Mouse (Mus musculus): Measurements from ENCODE around the gene Foxb2. TPM values are rescaled to one million over a fixed set of nuclear protein-coding genes. Genes with fewer than 3 reads are reported as not detected.
"Not testable (repeated sequence)": the region's sequence is repeated elsewhere in the genome, so short reads cannot be mapped to it uniquely, and the experiment has no call there.

The Foxb2 gene
- total RNA-seq (2017), result not detected in 2 replicates

GRCm38 (mm10) chr19:16873221-16873861 is at the start of gene Foxb2:
TSS of gene Foxb2 (minus strand) at chr19:16873805.
- no peak for ATAC-seq (replicated peaks; ENCODE audit: low read depth, poor library complexity, severe bottlenecking)

DNA sequence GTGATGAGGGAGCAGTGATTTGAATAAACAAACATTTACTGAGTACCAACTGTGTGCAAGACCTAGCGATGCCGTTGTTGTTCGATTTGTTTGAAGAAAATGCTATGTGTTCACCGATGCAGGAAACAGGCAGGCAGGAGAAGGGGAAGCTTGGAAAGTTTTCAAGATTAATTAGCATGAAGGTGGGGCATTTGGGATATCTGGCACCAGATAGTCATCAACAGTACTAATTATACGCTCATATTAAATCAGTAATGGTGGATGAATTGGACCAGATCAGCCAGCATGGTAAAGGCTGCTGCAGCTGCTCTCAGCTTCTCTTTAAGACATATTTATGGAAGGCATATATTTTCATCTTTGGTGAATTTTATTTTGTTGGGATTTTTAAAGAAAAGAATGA is 37.9 kb upstream of the Foxb2 start:
- no peak for ATAC-seq (replicated peaks; ENCODE audit: low read depth, poor library complexity, severe bottlenecking)

DNA sequence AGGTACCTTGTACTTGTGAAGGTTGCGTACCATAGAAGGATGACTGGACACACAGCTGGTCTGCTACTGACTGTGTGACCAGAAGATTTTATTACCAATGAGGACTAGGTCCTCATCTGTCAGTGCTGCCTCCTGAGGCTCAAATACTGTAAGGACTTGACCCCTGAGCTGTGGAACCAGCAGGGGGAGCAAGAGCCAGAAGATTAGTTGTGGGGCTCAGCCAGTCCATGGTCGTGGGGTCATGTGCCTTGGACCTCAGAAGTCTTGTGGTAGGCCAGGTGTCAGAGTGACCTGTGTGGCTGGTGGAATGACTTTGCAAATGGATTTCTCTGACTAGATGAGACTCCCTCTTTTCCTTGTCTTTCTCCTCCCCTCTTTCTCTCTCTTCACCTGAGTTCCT is 29.5 kb upstream of the Foxb2 start:
- ATAC-seq (replicated peaks; ENCODE audit: low read depth, poor library complexity, severe bottlenecking), result peak; percentile 88

GRCm38 (mm10) chr19:16899716-16900115 is 26.1 kb upstream of the Foxb2 start:
- ATAC-seq (replicated peaks; ENCODE audit: low read depth, poor library complexity, severe bottlenecking), result 0 out of 2 replicates have a peak, but pooled peaks have one; percentile 45

- no peak for ATAC-seq (replicated peaks; ENCODE audit: low read depth, poor library complexity, severe bottlenecking)
These were observed 25.0 kb upstream of the Foxb2 start for GRCm38 (mm10) chr19:16898576-16898975.

- no peak for ATAC-seq (replicated peaks; ENCODE audit: low read depth, poor library complexity, severe bottlenecking)
These were observed 2.8 kb upstream of the Foxb2 start for GRCm38 (mm10) chr19:16876458-16876770.

DNA sequence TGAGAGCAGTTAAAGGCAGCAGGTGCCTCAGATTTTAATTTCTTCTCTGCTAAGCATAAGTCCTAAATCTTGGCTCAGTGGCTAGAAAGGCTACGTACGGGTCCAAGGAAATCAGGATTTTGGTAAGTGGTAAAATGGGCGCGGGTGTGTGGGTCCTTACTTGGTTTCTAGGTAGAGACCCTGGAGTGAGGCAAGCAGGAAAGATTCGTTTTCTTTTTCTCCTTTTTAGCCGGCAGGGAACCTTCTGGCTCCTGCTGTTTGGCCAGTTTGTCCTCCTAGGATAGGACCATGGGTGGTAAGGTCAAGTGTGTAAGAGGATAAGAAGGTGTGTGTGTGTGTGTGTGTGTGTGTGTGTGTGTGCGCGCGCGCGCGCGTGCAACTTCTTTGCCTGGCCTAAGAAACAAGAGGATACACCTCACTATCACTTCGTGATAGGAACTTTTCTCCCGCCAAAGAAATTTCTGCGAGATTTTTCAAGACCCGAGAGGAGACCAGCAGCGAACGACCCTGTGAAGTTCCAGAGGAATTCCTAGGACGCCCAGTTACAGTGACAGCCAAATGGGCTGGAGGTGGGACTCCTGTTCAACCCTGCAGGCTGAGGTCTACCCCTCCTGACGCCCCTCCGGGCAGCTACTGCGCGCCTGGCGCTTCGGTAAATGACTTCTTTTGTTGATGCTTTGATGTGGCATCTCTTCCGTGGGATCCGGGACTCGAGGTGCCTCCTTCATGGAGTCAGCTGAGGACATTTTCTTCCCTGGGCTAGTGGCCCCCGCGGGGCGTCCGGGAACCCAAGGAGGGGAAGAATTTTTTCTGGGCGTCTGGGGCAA is 2.2 kb upstream of the Foxb2 start:
- no peak for ATAC-seq (replicated peaks; ENCODE audit: low read depth, poor library complexity, severe bottlenecking)

GRCm38 (mm10) chr19:16874991-16875540 is 1.5 kb upstream of the Foxb2 start:
- ATAC-seq (replicated peaks; ENCODE audit: low read depth, poor library complexity, severe bottlenecking), result no peak

DNA sequence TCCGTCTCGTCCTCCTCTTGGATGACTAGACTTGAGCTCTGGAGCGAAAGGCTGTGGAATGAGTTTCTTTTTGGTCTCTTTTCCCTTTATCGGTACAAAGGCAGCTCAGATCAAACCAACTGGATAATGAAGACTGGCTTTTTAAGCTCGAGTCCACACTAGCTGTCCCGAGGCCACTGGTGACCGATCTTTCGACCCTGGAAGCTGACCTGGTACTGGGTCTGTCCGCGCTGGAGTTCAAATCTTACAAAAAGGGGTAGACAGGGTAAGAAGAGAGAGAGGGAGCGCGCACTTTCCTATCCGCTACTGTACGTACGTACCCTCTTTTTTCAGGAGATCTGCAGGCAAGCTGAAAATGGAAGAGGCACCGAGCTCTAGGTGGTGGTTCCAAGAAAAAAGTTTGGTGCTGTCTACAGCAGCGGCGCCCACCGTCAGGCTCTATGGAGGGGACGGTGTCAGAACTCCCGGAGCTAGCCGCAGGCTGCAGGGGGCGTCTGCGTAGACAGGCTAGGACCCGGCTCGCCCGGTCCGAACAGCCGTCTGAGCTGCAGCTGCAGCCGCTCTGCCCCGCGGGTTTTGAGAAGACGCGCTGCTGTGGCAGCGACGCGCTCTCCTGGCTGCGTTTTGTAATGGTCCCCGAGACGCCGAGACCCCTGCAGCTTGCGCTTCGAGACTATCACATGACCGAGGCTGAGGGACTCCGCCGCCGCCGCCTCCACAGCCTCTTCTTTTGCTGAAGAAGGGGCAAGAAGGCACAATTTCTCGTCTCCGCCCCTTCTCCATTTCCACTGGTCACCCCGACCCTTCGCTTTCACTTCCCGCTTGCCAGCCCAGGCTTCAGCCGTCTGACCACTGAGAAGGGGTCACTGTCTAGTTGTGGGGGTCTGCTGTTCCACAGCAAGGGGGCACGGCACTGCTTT is 597 bp upstream of the Foxb2 start:
- peak; percentile 17; the same call in 1 of the 2 replicates for ATAC-seq (replicated peaks; ENCODE audit: low read depth, poor library complexity, severe bottlenecking)

DNA sequence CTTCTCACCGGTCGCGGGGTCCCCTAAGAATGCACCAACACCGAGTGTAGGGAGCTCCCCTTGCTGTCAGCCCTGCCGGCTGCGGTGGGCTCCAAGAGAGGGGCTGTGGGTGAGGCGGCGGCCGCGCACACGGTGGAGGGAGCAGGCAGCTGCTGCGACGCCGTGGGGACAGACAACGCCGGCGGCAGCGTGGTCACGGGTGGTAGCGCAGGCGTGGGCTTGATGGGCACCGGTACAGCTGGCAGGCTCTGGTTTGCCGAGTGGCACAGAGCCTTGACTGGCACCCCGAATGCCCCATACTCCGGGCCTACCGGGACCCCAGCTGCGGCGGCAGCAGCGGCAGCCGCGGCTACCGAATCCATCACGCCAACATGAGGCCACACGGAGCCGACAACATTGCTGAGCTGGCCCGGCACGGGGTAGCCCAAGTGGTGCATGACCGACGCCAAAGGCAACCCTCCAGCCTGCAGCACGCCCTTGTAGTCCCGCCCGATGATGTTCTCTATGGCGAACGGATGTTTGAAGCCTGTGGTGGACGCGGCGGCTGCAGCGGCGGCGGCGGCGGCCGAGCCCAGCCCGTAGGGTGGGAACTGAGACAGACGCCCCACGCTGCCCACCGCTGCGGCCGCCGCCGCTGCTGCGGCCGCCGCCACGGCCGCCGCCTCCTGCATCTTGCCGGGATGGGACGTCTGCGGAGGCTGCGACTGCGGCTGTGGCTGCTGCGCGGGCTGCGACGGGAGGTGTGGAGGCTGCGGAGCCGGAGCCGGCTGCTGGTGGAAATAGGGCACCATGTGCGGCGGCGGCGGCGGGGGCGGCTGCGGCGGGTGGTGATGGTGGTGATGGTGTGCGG is 1.0 kb downstream of the Foxb2 start:
- ATAC-seq (replicated peaks; ENCODE audit: low read depth, poor library complexity, severe bottlenecking), result peak; percentile 7; the same call in 1 of the 2 replicates

GRCm38 (mm10) chr19:16871192-16871760 is 2.3 kb downstream of the Foxb2 start:
- no peak for ATAC-seq (replicated peaks; ENCODE audit: low read depth, poor library complexity, severe bottlenecking)

DNA sequence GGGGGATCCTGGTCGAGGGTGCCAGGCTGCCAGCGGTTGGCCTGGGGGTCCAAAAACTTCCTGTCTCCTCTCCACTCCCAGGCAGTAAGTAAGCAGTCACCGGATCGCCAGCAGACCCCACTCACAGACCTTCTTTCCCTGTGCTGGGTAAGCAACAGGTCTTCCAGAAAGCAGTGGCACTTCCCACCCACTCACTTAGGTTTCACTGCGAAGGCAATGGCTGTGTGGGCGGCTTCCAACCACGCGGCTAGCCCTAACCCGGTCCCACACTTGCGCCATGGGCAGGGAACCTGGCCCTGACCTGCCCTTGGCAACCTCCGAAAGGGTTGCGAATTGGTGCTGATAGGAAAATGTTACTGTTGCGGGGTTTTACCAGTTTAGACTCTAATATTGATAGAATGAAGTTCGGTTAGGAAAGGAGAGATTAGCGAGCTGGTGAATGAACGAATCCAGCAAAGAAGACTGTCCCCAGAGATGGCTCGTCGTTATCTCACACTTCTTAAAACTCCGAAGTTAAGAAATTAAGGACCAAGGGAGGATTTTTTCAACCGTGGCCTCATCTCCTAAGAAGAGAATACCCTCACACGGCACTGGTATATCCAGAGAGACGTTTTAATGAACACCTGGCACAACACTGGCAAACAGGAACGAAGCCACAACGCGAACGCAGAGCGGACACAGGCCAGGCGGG is 3.0 kb downstream of the Foxb2 start:
- ATAC-seq (replicated peaks; ENCODE audit: low read depth, poor library complexity, severe bottlenecking), result no peak

- ATAC-seq (replicated peaks; ENCODE audit: low read depth, poor library complexity, severe bottlenecking), result peak; percentile 31
These were observed 5.1 kb downstream of the Foxb2 start for GRCm38 (mm10) chr19:16868534-16868933.

DNA sequence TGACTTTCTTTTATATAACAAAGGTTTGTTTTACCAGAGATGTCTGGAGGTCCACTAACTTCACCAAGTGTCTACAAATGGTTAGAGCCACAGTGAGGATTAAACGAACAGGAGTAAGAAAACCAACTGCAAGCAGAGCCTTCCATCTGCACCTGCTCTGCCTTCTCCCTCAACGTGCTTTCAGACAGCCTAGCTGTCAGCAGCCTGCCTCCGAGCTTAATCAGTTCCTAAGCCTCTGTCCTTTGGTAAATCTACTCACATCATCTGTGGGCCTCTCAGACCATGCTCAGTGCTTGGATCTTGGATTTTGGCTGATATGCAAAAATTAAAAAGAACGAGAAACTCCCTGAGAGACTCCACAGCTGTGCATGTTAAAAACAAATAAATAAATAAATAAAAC is 15.0 kb downstream of the Foxb2 start:
- ATAC-seq (replicated peaks; ENCODE audit: low read depth, poor library complexity, severe bottlenecking), result no peak

DNA sequence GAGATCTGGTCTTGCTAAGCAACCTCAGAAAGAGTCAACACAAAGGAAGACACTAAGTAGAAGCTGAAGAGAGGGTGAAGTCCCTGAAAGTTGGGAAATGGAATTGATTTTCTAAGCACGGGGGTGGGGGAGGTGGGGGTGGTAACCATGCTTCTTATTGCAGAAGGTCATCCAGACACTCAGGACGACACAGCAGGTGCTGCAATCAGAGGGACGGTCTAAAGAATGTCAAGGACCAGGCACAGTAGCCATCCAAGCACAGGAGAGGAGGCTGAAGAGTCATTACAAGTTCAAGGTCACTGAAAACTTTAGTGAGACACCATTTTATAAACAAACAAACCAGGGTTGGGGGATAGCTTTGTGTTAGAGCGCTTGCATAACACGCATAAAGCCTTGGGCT is 16.9 kb downstream of the Foxb2 start:
- ATAC-seq (replicated peaks; ENCODE audit: low read depth, poor library complexity, severe bottlenecking), result no peak

- ATAC-seq (replicated peaks; ENCODE audit: low read depth, poor library complexity, severe bottlenecking), result not testable (repeated sequence)
These were observed 29.5 kb downstream of the Foxb2 start for GRCm38 (mm10) chr19:16844091-16844490.

- no peak for ATAC-seq (replicated peaks; ENCODE audit: low read depth, poor library complexity, severe bottlenecking)
These were observed 31.9 kb downstream of the Foxb2 start for GRCm38 (mm10) chr19:16841516-16842249.

- no peak for ATAC-seq (replicated peaks; ENCODE audit: low read depth, poor library complexity, severe bottlenecking)
These were observed 32.6 kb downstream of the Foxb2 start for GRCm38 (mm10) chr19:16841001-16841400.
